Mouse (Mus musculus) subcutaneous adipose tissue, adult 2 months (tissue): ENCODE results near the gene Hnrnpm. TPM values are rescaled to one million over a fixed set of nuclear protein-coding genes. Genes with fewer than 3 reads are reported as not detected.

Source experiments
- polyA plus RNA-seq: library from polyadenylated mRNA; depleted of rRNA; stranded (reverse); fragments of >200 nt; gene quantifications from 2 replicates; pipeline ENCODE4 v1.2.3, GENCODE M21; 2012; ENCODE audit warnings: low replicate concordance; rRNA removed

Hnrnpm gene
- 49.4 and 85.8 TPM in 2 replicates for polyA plus RNA-seq

DNA sequence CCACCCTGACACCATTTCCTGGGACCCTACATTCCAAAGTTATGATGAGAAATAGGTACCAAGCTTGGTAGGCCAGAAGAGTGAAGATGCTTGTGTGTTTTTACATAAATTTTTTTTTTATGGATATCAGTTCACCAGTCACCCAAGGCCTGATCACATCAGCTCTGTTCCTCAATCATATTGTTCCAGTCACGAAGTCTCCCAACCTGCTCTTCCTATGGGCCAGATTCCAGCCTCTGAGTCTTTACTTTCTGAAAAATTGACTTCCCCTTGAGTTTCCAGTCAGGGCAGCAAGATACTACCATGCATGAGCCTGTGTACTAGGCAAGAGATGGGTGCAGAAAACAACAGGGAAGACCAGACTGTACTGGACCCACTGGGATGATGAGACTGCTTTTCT is at the start of gene Hnrnpm:
TSS of gene Hnrnpm (minus strand) at position 101 of the 400 bp plus-strand sequence.

DNA sequence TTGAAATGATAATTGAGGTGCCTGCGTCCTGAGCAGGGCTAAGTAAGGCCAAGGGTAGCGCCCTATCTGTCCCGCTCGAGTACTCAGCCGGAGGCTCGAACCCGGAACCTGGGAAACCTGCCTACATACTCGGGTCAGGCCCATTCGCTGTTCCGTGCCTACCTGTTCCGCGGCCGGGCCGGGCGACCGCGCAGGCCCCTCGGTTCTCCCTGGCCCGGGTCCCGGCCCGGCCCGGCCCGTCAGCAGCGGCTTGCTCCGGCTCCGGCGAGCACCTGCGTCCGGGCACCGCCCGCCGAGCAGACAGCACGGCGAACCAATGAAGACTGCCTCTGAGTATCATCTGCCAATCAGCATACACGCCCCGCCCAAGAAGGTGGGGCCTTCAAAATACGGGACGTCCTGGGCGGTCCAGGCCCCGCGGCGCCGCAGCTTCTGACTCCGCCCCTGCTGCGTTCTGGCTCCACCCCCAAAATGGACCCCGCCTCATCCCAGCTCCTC is 31.8 kb upstream of the Hnrnpm start, which contains the start of gene March2:
TSS of gene March2 (minus strand) at position 287 of the 498 bp plus-strand sequence.

DNA sequence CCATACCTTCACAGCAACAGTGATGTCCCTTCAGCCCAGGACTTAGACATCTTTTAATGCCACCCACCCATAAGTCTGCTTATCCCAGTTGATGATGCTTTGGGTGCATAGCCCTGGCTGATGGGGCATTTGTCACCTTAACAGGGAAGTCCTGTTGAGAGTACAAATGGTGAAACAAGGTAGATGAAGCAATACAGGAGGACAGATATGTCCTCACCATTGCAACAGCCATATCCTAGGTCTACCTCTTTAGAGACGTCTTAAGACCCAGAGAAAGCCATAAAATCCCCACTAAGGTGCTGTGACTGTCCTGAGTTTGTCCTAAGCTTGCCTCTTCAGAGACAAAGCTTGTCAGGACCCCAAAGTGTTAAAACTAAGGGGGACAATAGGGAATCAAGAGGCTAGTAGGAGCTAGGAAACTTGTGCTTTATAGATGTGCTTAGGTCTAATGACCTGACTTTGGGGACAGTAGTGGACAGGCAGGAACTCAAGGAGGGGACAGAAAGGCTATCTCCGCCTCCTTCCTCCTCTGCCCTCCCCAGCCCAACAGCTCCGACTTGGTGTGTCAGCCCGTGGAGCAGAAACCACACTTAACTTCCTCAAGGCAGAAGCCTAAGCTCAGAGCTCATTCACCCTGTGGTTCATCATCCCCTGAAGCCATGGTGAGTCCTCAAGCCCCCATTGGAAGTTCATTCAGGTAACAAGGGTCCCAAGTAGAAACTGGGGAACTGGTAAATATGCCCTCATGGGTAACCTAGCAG is 49.0 kb downstream of the Hnrnpm start, which contains the start of gene Pram1:
TSS of gene Pram1 (plus strand) at position 541 of the 761 bp plus-strand sequence.

DNA sequence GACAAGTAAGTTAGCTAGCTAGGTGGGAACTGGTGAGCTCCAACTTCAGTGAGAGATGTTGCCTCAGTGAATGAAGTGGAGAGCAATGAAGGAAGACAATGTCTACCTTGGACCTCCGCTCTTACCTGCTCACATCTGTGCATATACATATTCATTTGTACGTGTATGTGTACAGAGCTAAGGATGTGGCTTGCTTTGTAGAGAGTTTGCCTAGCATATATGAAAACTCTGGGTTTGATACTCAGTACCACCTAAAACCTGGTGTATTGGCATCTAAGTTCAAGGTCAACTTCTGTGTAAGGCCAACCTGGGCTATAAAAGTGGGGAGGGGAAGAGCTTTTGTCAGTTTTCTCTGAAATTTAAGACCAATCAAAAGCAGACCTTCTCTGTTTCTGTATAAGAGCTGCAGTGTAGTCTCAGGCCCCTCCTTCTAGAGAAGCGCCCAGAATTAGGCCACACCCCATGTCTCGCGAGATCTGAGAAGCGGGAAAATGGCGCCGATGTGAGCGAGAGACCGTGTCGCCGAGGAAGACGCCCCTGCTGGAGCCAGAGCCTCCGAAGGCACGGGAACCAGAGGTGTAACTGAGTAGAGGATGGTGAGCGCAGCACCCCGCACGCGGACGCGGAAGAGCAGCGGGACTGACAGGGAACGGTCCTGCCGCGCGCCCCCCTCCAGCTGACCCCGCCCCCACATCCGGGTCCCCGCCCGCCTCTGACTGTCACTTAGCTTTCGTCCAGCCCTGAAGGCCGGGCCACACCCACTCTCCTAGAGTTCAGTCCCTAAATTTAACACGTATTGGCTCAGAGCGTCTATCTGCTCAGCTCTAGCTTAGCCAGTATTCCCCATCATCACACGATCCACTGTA is 57.8 kb downstream of the Hnrnpm start, which contains the start of gene Zfp414:
TSS of gene Zfp414 (plus strand) at position 470 of the 866 bp plus-strand sequence.

Other genes starting within 250 kb of the Hnrnpm start
- gene Adamts10, start 162.7 kb downstream of the Hnrnpm start, polyA plus RNA-seq: 114 and 141 TPM in 2 replicates
- gene Myo1f, start 131.2 kb downstream of the Hnrnpm start, polyA plus RNA-seq: 9.9 and 15.9 TPM in 2 replicates
- gene Zfp414, start 57.8 kb downstream of the Hnrnpm start, polyA plus RNA-seq: 60.5 and 86.8 TPM in 2 replicates
- 0.62 and 1.7 TPM in 2 replicates for gene Pram1, start 48.8 kb downstream of the Hnrnpm start, polyA plus RNA-seq
- gene March2, start 31.8 kb upstream of the Hnrnpm start, polyA plus RNA-seq: 134 and 205 TPM in 2 replicates
- gene Rab11b, start 73.7 kb upstream of the Hnrnpm start, polyA plus RNA-seq: 367 and 417 TPM in 2 replicates
- 131 and 603 TPM in 2 replicates for gene Angptl4, start 95.0 kb upstream of the Hnrnpm start, polyA plus RNA-seq
- gene Kank3, start 123.7 kb upstream of the Hnrnpm start, polyA plus RNA-seq: 124 and 438 TPM in 2 replicates
- 443 and 1,172 TPM in 2 replicates for gene Rps28, start 137.7 kb upstream of the Hnrnpm start, polyA plus RNA-seq
- gene Ndufa7, start 137.7 kb upstream of the Hnrnpm start, polyA plus RNA-seq: 619 and 635 TPM in 2 replicates
- 142 and 168 TPM in 2 replicates for gene Cd320, start 156.2 kb upstream of the Hnrnpm start, polyA plus RNA-seq
- not detected in 2 replicates for gene Gm7029, start 187.0 kb upstream of the Hnrnpm start, polyA plus RNA-seq
- 1.6 and 9.5 TPM in 2 replicates for gene Kifc1, start 203.8 kb upstream of the Hnrnpm start, polyA plus RNA-seq
- 0.22 and 0.39 TPM in 2 replicates for gene Platr17, start 218.3 kb upstream of the Hnrnpm start, polyA plus RNA-seq
- 47.5 and 58.9 TPM in 2 replicates for gene Daxx, start 222.6 kb upstream of the Hnrnpm start, polyA plus RNA-seq
- gene Tapbp, start 229.0 kb upstream of the Hnrnpm start, polyA plus RNA-seq: 206 and 319 TPM in 2 replicates
- gene Zbtb22, start 229.0 kb upstream of the Hnrnpm start, polyA plus RNA-seq: 42.7 and 55.1 TPM in 2 replicates
- gene Rgl2, start 242.7 kb upstream of the Hnrnpm start, polyA plus RNA-seq: 157 and 179 TPM in 2 replicates